Mouse (Mus musculus) MEL (cell line): ENCODE measurements around the gene Dnajc7.

Source experiments
- CHD2 ChIP-seq: IDR thresholded peaks from 2 replicates; pipeline ENCODE4 v1.6.1; 2011; ENCODE audit warnings: low read length, improper control_type of control experiment
- CTCF ChIP-seq, 3 experiments: IDR thresholded peaks in 2 of 3; conservative IDR thresholded peaks in 1 of 3; 2 replicates each; pipeline ENCODE4 v1.5.1; 2011 to 2012; ENCODE audit warnings: low read length in 3 of 3, low read depth in 2 of 3, mild to moderate bottlenecking in 2 of 3, improper control_type of control experiment in 1 of 3, inconsistent platforms in 1 of 3, mixed read lengths in 1 of 3, moderate library complexity in 1 of 3; ENCODE audit not compliant: control insufficient read depth in 1 of 3, insufficient read depth in 1 of 3, poor library complexity in 1 of 3, severe bottlenecking in 1 of 3
- EP300 ChIP-seq, 2 experiments: IDR thresholded peaks; 2 replicates each; pipeline ENCODE4 v1.6.1; 2011; ENCODE audit warnings: improper control_type of control experiment in 2 of 2, low read length in 2 of 2, low read depth in 1 of 2, mild to moderate bottlenecking in 1 of 2
- ETS1 ChIP-seq: IDR thresholded peaks from 2 replicates; pipeline ENCODE4 v1.6.1; 2012; ENCODE audit warnings: low read depth, mild to moderate bottlenecking, inconsistent platforms, low read length, improper control_type of control experiment, moderate library complexity
- HCFC1 ChIP-seq: IDR thresholded peaks from 2 replicates; pipeline ENCODE4 v1.6.1; 2012; ENCODE audit warnings: low read depth, mild to moderate bottlenecking, inconsistent platforms, low read length, improper control_type of control experiment, moderate library complexity
- MYC ChIP-seq: IDR thresholded peaks from 2 replicates; pipeline ENCODE4 v1.6.1; 2011; ENCODE audit warnings: low read depth, mild to moderate bottlenecking, low read length, improper control_type of control experiment, moderate library complexity
- POLR2A ChIP-seq, 2 experiments: IDR thresholded peaks; 2 replicates each; pipeline ENCODE4 v1.6.1; 2011 to 2012; ENCODE audit warnings: low read length in 2 of 2, mild to moderate bottlenecking in 2 of 2, control low read depth in 1 of 2, improper control_type of control experiment in 1 of 2, low read depth in 1 of 2, moderate library complexity in 1 of 2; ENCODE audit not compliant: control insufficient read depth in 1 of 2, insufficient read depth in 1 of 2, poor library complexity in 1 of 2
- SMC3 ChIP-seq: IDR thresholded peaks from 2 replicates; pipeline ENCODE4 v1.6.1; 2011; ENCODE audit warnings: low read depth, low read length, improper control_type of control experiment
- UBTF ChIP-seq: IDR thresholded peaks from 2 replicates; pipeline ENCODE4 v1.6.1; 2012; ENCODE audit warnings: low read depth, mild to moderate bottlenecking, inconsistent platforms, low read length, improper control_type of control experiment, moderate library complexity, borderline replicate concordance; ENCODE audit not compliant: insufficient read depth
- ZC3H11A ChIP-seq: IDR thresholded peaks from 2 replicates; pipeline ENCODE4 v1.6.1; 2012; ENCODE audit warnings: low read depth, mild to moderate bottlenecking, inconsistent platforms, low read length, improper control_type of control experiment

- TF ChIP-seq ZC3H11A = no peak
- no peak for TF ChIP-seq CTCF (IDR thresholded peaks at IDR 0.05 in 2 of 3, conservative IDR thresholded peaks at IDR 0.05 in 1 of 3; ENCODE audit: control insufficient read depth in 1 of 3, insufficient read depth in 1 of 3, low read depth in 2 of 3, low read length in 3 of 3, poor library complexity in 1 of 3, severe bottlenecking in 1 of 3)
- TF ChIP-seq EP300 (IDR thresholded peaks at IDR 0.05; ENCODE audit: low read depth in 1 of 2, low read length in 2 of 2) = no peak
- no peak for TF ChIP-seq POLR2A (IDR thresholded peaks at IDR 0.05; ENCODE audit: control insufficient read depth in 1 of 2, insufficient read depth in 1 of 2, low read depth in 1 of 2, low read length in 2 of 2, poor library complexity in 1 of 2)
- TF ChIP-seq CHD2 = no peak
- no peak for TF ChIP-seq ETS1
- no peak for TF ChIP-seq HCFC1
- TF ChIP-seq MYC = no peak
- no peak for TF ChIP-seq UBTF
- TF ChIP-seq SMC3 = no peak
These were observed 44.5 kb downstream of the Dnajc7 start for GRCm38 (mm10) chr11:100575484-100575855.
